Mouse (Mus musculus): ENCODE results near the gene Gpr12.
"Not testable (repeated sequence)": the region's sequence is repeated elsewhere in the genome, so short reads cannot be mapped to it uniquely, and the experiment has no call there.

Gene Gpr12

GRCm38 (mm10) chr5:146586357-146587070 lies 1.5 kb upstream of the Gpr12 start:
- DNase-seq: no peak

GRCm38 (mm10) chr5:146585307-146585651 lies 240 bp upstream of the Gpr12 start:
- no peak for DNase-seq

- no peak for DNase-seq
These were observed 922 bp downstream of the Gpr12 start for GRCm38 (mm10) chr5:146584156-146584477.

DNA sequence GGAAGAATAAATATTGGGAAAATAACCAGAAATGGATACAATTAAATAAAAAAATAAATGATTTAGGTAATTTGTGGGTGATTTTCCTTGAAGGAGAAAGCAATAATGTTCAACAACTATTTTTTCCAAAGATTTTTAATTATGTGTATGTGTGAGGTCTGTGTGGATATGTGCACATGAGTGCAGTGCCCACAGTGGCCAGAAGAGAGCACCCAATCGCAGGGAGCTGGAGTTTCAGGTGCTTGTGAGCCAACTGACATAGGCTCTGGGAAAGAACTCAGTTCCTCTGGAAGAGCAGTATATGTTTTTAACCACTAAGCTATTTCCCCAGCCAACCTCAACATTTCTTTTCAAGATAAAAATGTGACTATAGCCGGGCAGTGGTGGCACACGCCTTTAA lies 8.4 kb downstream of the Gpr12 start:
- DNase-seq: no peak

- DNase-seq: not testable (repeated sequence)
These were observed 12.3 kb downstream of the Gpr12 start for GRCm38 (mm10) chr5:146572735-146573042.

DNA sequence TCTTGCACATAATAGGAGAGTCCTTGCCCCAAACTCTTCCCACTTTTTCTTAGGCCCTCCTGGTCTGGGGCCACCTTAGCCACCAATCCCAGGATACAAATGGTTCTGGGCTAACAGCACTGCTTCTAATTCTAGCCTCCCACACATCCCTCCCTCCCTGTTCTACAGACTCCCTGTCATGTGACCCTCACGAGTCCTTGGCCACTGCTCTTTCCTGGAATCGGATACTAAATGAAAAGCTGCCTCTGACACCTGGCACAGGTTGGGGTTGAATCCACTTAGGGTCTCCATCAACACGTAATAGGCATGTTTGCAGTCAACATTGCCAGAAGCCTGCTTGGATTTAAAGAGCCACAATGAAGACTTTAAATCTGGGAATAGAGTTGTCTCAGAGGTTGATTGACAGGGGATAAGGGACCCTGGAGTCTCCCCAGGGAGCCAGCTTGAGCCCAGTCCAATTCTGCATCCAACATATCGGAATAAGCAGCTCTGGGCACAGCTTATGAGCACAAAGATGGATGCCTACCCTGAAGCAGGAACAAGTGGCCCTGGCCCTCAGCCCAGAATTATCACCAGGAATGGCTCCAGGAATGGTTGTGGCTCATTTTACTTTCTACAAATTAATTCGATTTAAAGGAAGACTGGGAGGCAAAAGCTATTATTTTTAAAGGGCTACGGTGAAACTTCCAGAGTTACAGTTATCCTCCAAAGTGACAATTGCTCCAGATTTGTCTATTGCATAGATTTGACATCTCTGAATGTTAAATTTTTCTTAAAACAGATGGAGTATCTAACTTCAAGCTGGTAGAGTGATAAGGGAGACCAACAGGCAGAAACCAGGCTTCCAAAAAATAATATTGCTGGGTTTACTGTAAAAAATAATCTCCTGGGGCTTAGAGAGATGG lies 13.0 kb downstream of the Gpr12 start:
- DNase-seq: peak; percentile 73

- DNase-seq: not testable (repeated sequence)
These were observed 14.9 kb downstream of the Gpr12 start for GRCm38 (mm10) chr5:146570179-146570578.

- no peak for DNase-seq
These were observed 18.0 kb downstream of the Gpr12 start for GRCm38 (mm10) chr5:146567054-146567453.

GRCm38 (mm10) chr5:146564259-146564658 lies 20.8 kb downstream of the Gpr12 start:
- no peak for DNase-seq

GRCm38 (mm10) chr5:146555836-146556235 lies 29.2 kb downstream of the Gpr12 start, which contains the start of gene Gm3415:
Gene Gm3415 (plus strand): TSS chr5:146556136.
- DNase-seq: not testable (repeated sequence)

GRCm38 (mm10) chr5:146537347-146537746 lies 47.7 kb downstream of the Gpr12 start, which contains the start of gene Gm3409:
Gene Gm3409 (plus strand): TSS chr5:146537647.
- DNase-seq: not testable (repeated sequence)
